Mouse (Mus musculus): ENCODE results near the gene Tulp3.

- TF ChIP-seq POLR2A (IDR thresholded peaks at IDR 0.05; ENCODE audit: control insufficient read depth in 1 of 2, insufficient read depth in 1 of 2, low read depth in 1 of 2, low read length in 2 of 2, poor library complexity in 1 of 2) (no peak), CTCF (IDR thresholded peaks at IDR 0.05 in 2 of 3, conservative IDR thresholded peaks at IDR 0.05 in 1 of 3; ENCODE audit: control insufficient read depth in 1 of 3, insufficient read depth in 1 of 3, low read depth in 2 of 3, low read length in 3 of 3, poor library complexity in 1 of 3, severe bottlenecking in 1 of 3) (no peak), MXI1 (IDR thresholded peaks at IDR 0.05; ENCODE audit: low read depth, low read length) (no peak), EP300 (IDR thresholded peaks at IDR 0.05; ENCODE audit: low read depth in 1 of 2, low read length in 2 of 2) (no peak), GABPA (IDR thresholded peaks at IDR 0.05; ENCODE audit: low read depth, low read length) (no peak), NRF1 (IDR thresholded peaks at IDR 0.05; ENCODE audit: insufficient read depth, low read depth, low read length, poor library complexity, severe bottlenecking) (no peak), ZNF384 (IDR thresholded peaks at IDR 0.05; ENCODE audit: low read depth, low read length) (no peak), NELFE (IDR thresholded peaks at IDR 0.05; ENCODE audit: low read depth, low read length) (no peak)
These were observed 14.4 kb upstream of the Tulp3 start for GRCm38 (mm10) chr6:128370040-128370439.

All from MEL (cell line).